Mouse (Mus musculus): ENCODE measurements around the gene Plppr3. TPM values are rescaled to one million over a fixed set of nuclear protein-coding genes. Genes with fewer than 3 reads are reported as not detected.

The Plppr3 gene
- polyA plus RNA-seq, 1 experiment from 2014 or later: 6.2 TPM

- no peaks in the 10 kb centered on the region for H3K4me1 ChIP-seq (replicated peaks; ENCODE audit: control insufficient read depth, insufficient read depth, low read length)
- ATAC-seq: peak; percentile 39
- H3K9me3 ChIP-seq (ENCODE audit: control insufficient read depth): no peaks in the 10 kb centered on the region
- H3K4me3 ChIP-seq (ENCODE audit: low read depth, low read length): no peak overlapping the region
- no peaks in the 10 kb centered on the region for H3K27me3 ChIP-seq (replicated peaks; ENCODE audit: control insufficient read depth, insufficient read depth, low read length)
- H3K4me2 ChIP-seq (replicated peaks; ENCODE audit: low read depth): no peak overlapping the region
- 51% methylated on average over 19 of the region's 19 CpGs for WGBS
- H3K27ac ChIP-seq (ENCODE audit: low read depth, low read length): peak overlapping the region; percentile 1; the same call in 1 of the 2 replicates
- H3K9ac ChIP-seq (ENCODE audit: low read depth, low read length): no peak overlapping the region
- peaks cover 36% of the 10 kb centered on the region for H3K36me3 ChIP-seq (ENCODE audit: control insufficient read depth, insufficient read depth)
- peak; percentile 79 for TF ChIP-seq CTCF (IDR thresholded peaks at IDR 0.05; ENCODE audit: low read depth)
Measured at GRCm38 (mm10) chr10:79865801-79866295, 8.6 kb downstream of the Plppr3 start.

GRCm38 (mm10) chr10:79865189-79865601, 9.2 kb downstream of the Plppr3 start:
- peak; percentile 26 for ATAC-seq
- peak overlapping the region; percentile 1; the same call in 1 of the 2 replicates for H3K27ac ChIP-seq (ENCODE audit: low read depth, low read length)
- 41% methylated on average over 12 of the region's 12 CpGs for WGBS
- TF ChIP-seq CTCF (IDR thresholded peaks at IDR 0.05; ENCODE audit: low read depth): no peak
- H3K27me3 ChIP-seq (replicated peaks; ENCODE audit: control insufficient read depth, insufficient read depth, low read length): no peaks in the 10 kb centered on the region
- no peaks in the 10 kb centered on the region for H3K9me3 ChIP-seq (ENCODE audit: control insufficient read depth)
- H3K4me3 ChIP-seq (ENCODE audit: low read depth, low read length): no peak overlapping the region
- H3K4me1 ChIP-seq (replicated peaks; ENCODE audit: control insufficient read depth, insufficient read depth, low read length): no peaks in the 10 kb centered on the region
- H3K4me2 ChIP-seq (replicated peaks; ENCODE audit: low read depth): no peak overlapping the region; the same call in 1 of the 2 replicates
- H3K36me3 ChIP-seq (ENCODE audit: control insufficient read depth, insufficient read depth): peaks cover 42% of the 10 kb centered on the region
- no peak overlapping the region for H3K9ac ChIP-seq (ENCODE audit: low read depth, low read length)

GRCm38 (mm10) chr10:79864351-79865188, 9.9 kb downstream of the Plppr3 start:
- peak; percentile 5; the same call in 1 of the 2 replicates for ATAC-seq
- H3K4me2 ChIP-seq (replicated peaks; ENCODE audit: low read depth): no peak overlapping the region
- peaks cover 48% of the 10 kb centered on the region for H3K36me3 ChIP-seq (ENCODE audit: control insufficient read depth, insufficient read depth)
- 44% methylated on average over 10 of the region's 10 CpGs for WGBS
- H3K27ac ChIP-seq (ENCODE audit: low read depth, low read length): peak overlapping the region; percentile 1; the same call in 1 of the 2 replicates
- no peak overlapping the region for H3K9ac ChIP-seq (ENCODE audit: low read depth, low read length)
- no peak overlapping the region for H3K4me3 ChIP-seq (ENCODE audit: low read depth, low read length)
- no peak for TF ChIP-seq CTCF (IDR thresholded peaks at IDR 0.05; ENCODE audit: low read depth)
- H3K27me3 ChIP-seq (replicated peaks; ENCODE audit: control insufficient read depth, insufficient read depth, low read length): no peaks in the 10 kb centered on the region
- no peaks in the 10 kb centered on the region for H3K4me1 ChIP-seq (replicated peaks; ENCODE audit: control insufficient read depth, insufficient read depth, low read length)
- H3K9me3 ChIP-seq (ENCODE audit: control insufficient read depth): no peaks in the 10 kb centered on the region

GRCm38 (mm10) chr10:79862925-79863324, 11.5 kb downstream of the Plppr3 start:
- Histone ChIP-seq H3K9me3 (ENCODE audit: control insufficient read depth) (no peaks in the 10 kb centered on the region), H3K9ac (ENCODE audit: low read depth, low read length) (no peak overlapping the region), H3K4me1 (replicated peaks; ENCODE audit: control insufficient read depth, insufficient read depth, low read length) (no peaks in the 10 kb centered on the region), H3K4me3 (ENCODE audit: low read depth, low read length) (no peak overlapping the region), H3K27ac (ENCODE audit: low read depth, low read length) (no peak overlapping the region), H3K4me2 (replicated peaks; ENCODE audit: low read depth) (no peak overlapping the region), H3K27me3 (replicated peaks; ENCODE audit: control insufficient read depth, insufficient read depth, low read length) (no peaks in the 10 kb centered on the region), H3K36me3 (ENCODE audit: control insufficient read depth, insufficient read depth) (peaks cover 59% of the 10 kb centered on the region)
- ATAC-seq: no peak
- no peak for TF ChIP-seq CTCF (IDR thresholded peaks at IDR 0.05; ENCODE audit: low read depth)
- 57% methylated on average over 10 of the region's 10 CpGs for WGBS

GRCm38 (mm10) chr10:79862049-79862788, 12.2 kb downstream of the Plppr3 start:
- H3K36me3 ChIP-seq (ENCODE audit: control insufficient read depth, insufficient read depth): peaks cover 63% of the 10 kb centered on the region
- 0 out of 2 replicates have a peak overlapping the region, but pooled peaks have one; percentile 36 for H3K27ac ChIP-seq (ENCODE audit: low read depth, low read length)
- TF ChIP-seq CTCF (IDR thresholded peaks at IDR 0.05; ENCODE audit: low read depth): no peak
- H3K9me3 ChIP-seq (ENCODE audit: control insufficient read depth): no peaks in the 10 kb centered on the region
- no peak for ATAC-seq
- H3K4me2 ChIP-seq (replicated peaks; ENCODE audit: low read depth): no peak overlapping the region
- 80% methylated on average over 23 of the region's 23 CpGs for WGBS
- H3K9ac ChIP-seq (ENCODE audit: low read depth, low read length): no peak overlapping the region
- no peaks in the 10 kb centered on the region for H3K27me3 ChIP-seq (replicated peaks; ENCODE audit: control insufficient read depth, insufficient read depth, low read length)
- H3K4me1 ChIP-seq (replicated peaks; ENCODE audit: control insufficient read depth, insufficient read depth, low read length): no peaks in the 10 kb centered on the region
- no peak overlapping the region for H3K4me3 ChIP-seq (ENCODE audit: low read depth, low read length)

Measured in intestine, postnatal 0 days (tissue).